8 mouse cellular contexts compared by ENCODE assay signal in the genomic region with DNA sequence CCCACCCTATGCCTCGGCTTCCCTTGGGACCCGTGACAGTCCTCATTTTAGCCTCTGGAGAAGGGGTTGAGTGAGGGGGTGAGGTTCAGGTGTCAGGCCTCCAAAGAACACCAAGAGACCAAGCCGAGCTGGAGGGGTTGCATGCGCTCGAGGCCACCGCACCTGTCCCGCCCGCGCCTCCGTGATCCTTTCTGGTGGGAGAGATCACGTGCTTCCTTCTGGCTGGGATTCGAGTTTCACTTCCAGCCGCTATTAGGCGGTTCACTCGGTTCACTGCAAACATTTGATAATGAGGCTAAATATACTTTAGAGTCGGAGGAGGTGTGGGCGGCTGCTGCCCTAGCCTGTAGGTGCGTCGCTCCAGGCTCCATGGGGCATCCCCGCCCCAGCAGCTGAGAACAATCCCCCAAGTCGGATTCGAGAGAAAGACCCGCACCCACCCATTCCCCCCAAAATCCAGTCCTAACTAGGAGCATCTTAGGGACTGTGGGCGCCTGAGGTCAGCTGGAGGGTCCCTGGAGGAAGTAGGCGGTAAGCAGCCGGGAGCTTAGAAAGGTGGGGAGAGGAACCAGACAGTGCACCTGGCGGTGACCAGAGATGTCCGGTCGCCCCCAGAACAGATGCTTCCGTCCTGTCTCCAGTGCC. TPM values are rescaled to one million over a fixed set of nuclear protein-coding genes. Genes with fewer than 3 reads are reported as not detected.
DNase-seq lines count a peak whose midpoint lies in the region; ATAC-seq lines count a peak whose summit lies in the region.

No protein-coding gene starts in this region.

- ATAC-seq in forebrain, embryonic 11.5 days (replicated peaks; ENCODE audit: low FRiP score): no peak
- no peak for ATAC-seq in hindbrain, embryonic 12.5 days (ENCODE audit: low FRiP score)
- 0 out of 2 replicates have a peak, but pooled peaks have one; percentile 10 for ATAC-seq in limb, embryonic 12.5 days (ENCODE audit: insufficient number of reproducible peaks, insufficient read depth, low FRiP score, low TSS enrichment, low read depth)
- ATAC-seq in midbrain, embryonic 13.5 days: no peak
- no peak for ATAC-seq in CD4-positive, CD25-positive, alpha-beta regulatory T cell, adult 4 months

- WGBS in forebrain, embryonic 11.5 days: 1% methylated on average over 30 of the region's 30 CpGs
- 2% methylated on average over 30 of the region's 30 CpGs for WGBS in hindbrain, embryonic 12.5 days
- WGBS in limb, embryonic 12.5 days: 1% methylated on average over 30 of the region's 30 CpGs
- 2% methylated on average over 30 of the region's 30 CpGs for WGBS in midbrain, embryonic 13.5 days

- peak overlapping the region; percentile 25 for H3K4me3 ChIP-seq in forebrain, embryonic 11.5 days (ENCODE audit: low read depth, low read length)
- H3K4me3 ChIP-seq in hindbrain, embryonic 12.5 days: peak overlapping the region; percentile 26
- H3K4me3 ChIP-seq in limb, embryonic 12.5 days (replicated peaks): peak overlapping the region; percentile 29
- peak overlapping the region; percentile 68 for H3K4me3 ChIP-seq in midbrain, embryonic 13.5 days (replicated peaks)

- DNase-seq in right cerebral cortex, adult 2 months (ENCODE audit: low spot score in 2 of 2): peak; percentile 50 to 59
- DNase-seq in right cerebral cortex, postnatal 4 days: no peak
- DNase-seq in forebrain, embryonic 11.5 days (ENCODE audit: low spot score): peak; percentile 59
- DNase-seq in adipocyte (ENCODE audit: low spot score): no peak

- no peaks in the 10 kb centered on the region for H3K36me3 ChIP-seq in forebrain, embryonic 11.5 days (ENCODE audit: control insufficient read depth, insufficient read depth, low read length)
- H3K36me3 ChIP-seq in hindbrain, embryonic 12.5 days: no peaks in the 10 kb centered on the region
- no peaks in the 10 kb centered on the region for H3K36me3 ChIP-seq in limb, embryonic 12.5 days
- no peaks in the 10 kb centered on the region for H3K36me3 ChIP-seq in midbrain, embryonic 13.5 days

- H3K4me1 ChIP-seq in forebrain, embryonic 11.5 days (replicated peaks; ENCODE audit: control insufficient read depth, insufficient read depth, low read length): peaks cover 28% of the 10 kb centered on the region
- H3K4me1 ChIP-seq in hindbrain, embryonic 12.5 days: peaks cover 47% of the 10 kb centered on the region
- H3K4me1 ChIP-seq in limb, embryonic 12.5 days (replicated peaks): peaks cover 56% of the 10 kb centered on the region
- H3K4me1 ChIP-seq in midbrain, embryonic 13.5 days (replicated peaks): peaks cover 45% of the 10 kb centered on the region

- 0 out of 2 replicates have a peak overlapping the region, but pooled peaks have one; percentile 27 for H3K9ac ChIP-seq in forebrain, embryonic 11.5 days (ENCODE audit: low read length)
- peak overlapping the region; percentile 35; the same call in 1 of the 2 replicates for H3K9ac ChIP-seq in hindbrain, embryonic 12.5 days
- peak overlapping the region; percentile 27; the same call in 1 of the 2 replicates for H3K9ac ChIP-seq in limb, embryonic 12.5 days (replicated peaks)
- no peak overlapping the region for H3K9ac ChIP-seq in midbrain, embryonic 13.5 days (replicated peaks)

- peaks cover 53% of the 10 kb centered on the region for H3K27me3 ChIP-seq in forebrain, embryonic 11.5 days (ENCODE audit: control insufficient read depth, insufficient read depth, low read length)
- H3K27me3 ChIP-seq in hindbrain, embryonic 12.5 days: peaks cover 65% of the 10 kb centered on the region
- peaks cover 76% of the 10 kb centered on the region for H3K27me3 ChIP-seq in limb, embryonic 12.5 days
- peaks cover 75% of the 10 kb centered on the region for H3K27me3 ChIP-seq in midbrain, embryonic 13.5 days

- peaks cover 3% of the 10 kb centered on the region; the same call in 1 of the 2 replicates for H3K9me3 ChIP-seq in forebrain, embryonic 11.5 days (ENCODE audit: control insufficient read depth, low read length)
- H3K9me3 ChIP-seq in hindbrain, embryonic 12.5 days (replicated peaks): 0 out of 2 replicates have a peak, but pooled peaks cover 3% of the 10 kb centered on the region
- H3K9me3 ChIP-seq in limb, embryonic 12.5 days: peaks cover 7% of the 10 kb centered on the region; the same call in 1 of the 2 replicates
- H3K9me3 ChIP-seq in midbrain, embryonic 13.5 days: peaks cover 9% of the 10 kb centered on the region; the same call in 1 of the 2 replicates

- H3K4me2 ChIP-seq in forebrain, embryonic 11.5 days (ENCODE audit: low read depth, low read length, severe bottlenecking): peak overlapping the region; percentile 53
- peak overlapping the region; percentile 97 for H3K4me2 ChIP-seq in hindbrain, embryonic 12.5 days (replicated peaks)
- H3K4me2 ChIP-seq in limb, embryonic 12.5 days: peak overlapping the region; percentile 95
- H3K4me2 ChIP-seq in midbrain, embryonic 13.5 days (replicated peaks): peak overlapping the region; percentile 95

- no peak overlapping the region for H3K27ac ChIP-seq in forebrain, embryonic 11.5 days (ENCODE audit: low read depth, low read length)
- H3K27ac ChIP-seq in hindbrain, embryonic 12.5 days: no peak overlapping the region
- no peak overlapping the region for H3K27ac ChIP-seq in limb, embryonic 12.5 days
- H3K27ac ChIP-seq in midbrain, embryonic 13.5 days: no peak overlapping the region

RNA-seq across cellular contexts. Expression of gene Pdgfa, which starts 0.9 kb away (rescaled TPM):
- 8.8 and 9.4 TPM in 2 replicates for polyA plus RNA-seq in forebrain, embryonic 11.5 days (2014; fragmentation: Nextera tagmentation; extraction: Ambion mirVana)
- polyA plus RNA-seq in hindbrain, embryonic 12.5 days (2016; fragmentation: Nextera tagmentation; extraction: Ambion mirVana): 11.2 and 13.4 TPM in 2 replicates
- 36.1 and 39.7 TPM in 2 replicates for polyA plus RNA-seq in limb, embryonic 12.5 days (2016; fragmentation: Nextera tagmentation; extraction: Ambion mirVana)
- 7.5 and 8.3 TPM in 2 replicates for polyA plus RNA-seq in midbrain, embryonic 13.5 days (2015; fragmentation: Nextera tagmentation; extraction: Ambion mirVana)
- not detected for polyA plus RNA-seq in CD4-positive, CD25-positive, alpha-beta regulatory T cell, adult 4 months (2017; shearing (Covaris generic))

Comparison
In these comparisons a context has a peak if more than half of its experiments do, and no peak if none do; other contexts are left out.
1. DNase-seq: peak in right cerebral cortex, adult 2 months (2 of 2) and forebrain, embryonic 11.5 days (single experiment); none in right cerebral cortex, postnatal 4 days (single experiment) and adipocyte (single experiment).
2. Peak in every context shown above with its lines, with median percentiles within 50 percentile points of each other: H3K4me2 ChIP-seq and H3K4me3 ChIP-seq.